Mouse (Mus musculus) left cerebral cortex, adult 11 months (tissue): Measurements from ENCODE around the gene Uaca.

ENCODE experiments used
- DNase-seq: peaks from one replicate; pipeline ENCODE4 v3.0.0; 2022; ENCODE audit warnings: low spot score

The Uaca gene

GRCm38 (mm10) chr9:60886431-60887371 is 92.4 kb downstream of the Uaca start:
- no peak for DNase-seq

DNA sequence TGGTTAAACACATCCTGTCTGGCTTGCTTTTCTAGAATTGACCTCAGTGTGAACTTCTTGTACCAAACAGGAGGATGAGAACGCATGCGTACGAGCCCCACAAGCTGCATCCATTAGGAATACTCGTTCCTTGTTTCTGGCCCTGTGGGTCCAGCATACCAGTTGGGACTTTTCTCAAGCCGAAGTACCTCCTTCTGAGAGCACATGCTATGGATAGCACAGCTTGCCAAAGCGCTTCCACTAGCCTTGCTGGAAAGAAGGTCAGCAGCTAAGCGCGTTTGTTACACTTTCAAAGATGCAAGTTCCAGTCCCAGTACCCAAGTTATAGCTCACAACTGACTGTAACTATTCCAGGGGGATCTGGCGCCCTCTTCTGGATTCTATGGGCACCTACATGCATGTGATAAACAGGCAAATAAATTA is 93.1 kb downstream of the Uaca start:
- DNase-seq = no peak

GRCm38 (mm10) chr9:60893511-60893910 is 99.2 kb downstream of the Uaca start:
- no peak for DNase-seq

DNA sequence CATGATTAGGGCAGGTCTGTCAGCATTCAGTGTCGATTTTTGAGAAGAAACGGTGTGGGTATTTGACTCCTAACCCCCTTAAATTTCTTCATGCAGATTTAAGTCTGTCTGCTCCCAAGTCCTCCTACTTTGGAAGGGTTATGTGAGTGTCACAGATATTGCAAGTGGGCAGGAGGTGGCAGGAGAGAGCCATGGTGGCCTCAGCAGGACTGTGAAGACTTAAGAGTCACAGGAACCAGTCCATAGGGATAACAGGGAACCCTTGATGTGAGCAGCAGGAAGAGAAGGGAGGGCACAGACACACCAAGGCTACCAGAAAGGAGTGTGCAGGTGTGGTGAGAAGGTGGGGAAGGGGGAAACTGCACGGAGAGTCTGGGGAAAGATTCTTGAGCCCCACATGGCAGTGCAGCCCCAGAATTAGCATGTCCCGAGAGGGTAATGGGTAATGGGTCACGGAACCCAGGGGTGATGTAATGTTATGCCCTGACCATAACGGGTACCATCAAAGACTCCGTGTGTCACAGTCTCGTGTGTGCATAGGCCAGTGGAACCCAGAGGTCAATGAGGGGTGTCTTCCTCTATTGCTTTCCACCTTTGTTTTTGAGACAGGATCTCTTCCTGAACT is 101.3 kb downstream of the Uaca start:
- DNase-seq = peak; percentile 28

DNA sequence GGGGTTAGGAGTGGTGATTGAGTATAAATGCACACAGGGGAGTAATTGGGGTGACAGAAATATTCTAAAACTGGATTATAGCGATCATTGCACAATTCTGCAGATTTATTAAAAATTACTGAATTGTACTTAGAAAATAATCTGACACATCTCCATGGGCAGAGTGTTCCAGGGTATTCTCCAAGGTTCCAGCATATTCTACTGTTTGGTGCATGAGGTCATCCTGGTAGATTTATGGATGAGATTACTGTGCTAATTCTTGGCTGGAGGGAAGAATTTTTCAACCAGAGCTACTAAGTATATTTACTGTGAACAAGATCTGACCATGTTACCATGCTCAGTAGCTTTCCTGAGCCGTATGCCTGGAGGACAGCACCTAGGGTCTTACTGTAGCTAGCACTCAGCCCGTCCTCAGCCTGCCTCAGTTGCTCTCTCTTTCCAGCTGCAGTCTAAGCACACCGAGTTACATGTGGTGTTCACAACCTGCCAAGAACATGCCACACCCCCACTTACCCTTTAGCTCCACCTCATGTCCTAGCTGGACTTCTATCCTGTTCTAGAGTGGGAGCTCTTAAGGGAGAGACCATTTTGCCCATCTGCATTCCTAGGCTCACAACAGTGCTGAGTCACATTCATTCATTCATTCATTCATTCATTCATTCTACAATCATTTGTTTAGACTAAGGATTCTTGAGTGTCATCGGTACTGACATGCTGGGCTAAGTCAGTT is 104.1 kb downstream of the Uaca start:
- no peak for DNase-seq

- DNase-seq = no peak
These were observed 104.9 kb downstream of the Uaca start for GRCm38 (mm10) chr9:60899201-60899600.

GRCm38 (mm10) chr9:60899797-60900459 is 105.6 kb downstream of the Uaca start:
- no peak for DNase-seq

DNA sequence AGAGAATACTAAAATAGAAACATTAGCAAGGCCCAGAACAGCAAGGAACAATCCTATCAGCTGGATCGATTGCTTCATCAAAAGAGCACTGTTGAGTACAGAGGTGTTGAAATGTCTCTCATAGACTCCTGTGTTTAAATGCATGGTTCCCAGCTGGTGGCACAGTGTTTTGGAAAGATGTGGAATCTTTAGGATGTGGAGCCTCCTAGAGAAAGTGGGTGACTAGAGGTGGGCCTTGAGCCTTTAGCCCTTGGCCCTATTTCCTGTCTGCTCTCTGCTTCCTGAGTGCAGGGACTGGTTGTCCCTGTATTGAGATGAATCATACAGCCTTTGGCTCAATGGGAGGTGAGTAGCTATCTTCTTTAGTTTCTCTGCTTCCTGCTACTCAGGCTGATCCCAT is 117.9 kb downstream of the Uaca start:
- DNase-seq = no peak

DNA sequence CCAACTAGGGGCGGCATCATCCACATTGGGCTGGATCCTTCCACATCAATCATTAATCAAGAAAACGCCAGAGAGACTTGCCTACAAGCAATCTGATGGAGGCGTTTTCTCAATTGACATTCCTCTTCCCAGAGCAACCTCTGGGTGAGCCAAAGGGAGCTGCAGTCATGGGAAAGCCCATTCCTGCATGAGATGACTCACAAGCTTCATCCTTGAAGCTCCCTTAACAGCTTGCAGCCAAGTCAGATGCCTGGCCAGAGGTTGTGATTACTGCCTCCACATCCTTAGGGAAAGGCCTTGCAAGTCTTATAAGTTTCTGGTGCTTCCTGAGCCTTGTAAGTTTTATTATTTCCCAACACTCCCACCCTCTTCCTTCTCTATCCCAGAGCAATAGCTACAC is 119.3 kb downstream of the Uaca start:
- DNase-seq = no peak

DNA sequence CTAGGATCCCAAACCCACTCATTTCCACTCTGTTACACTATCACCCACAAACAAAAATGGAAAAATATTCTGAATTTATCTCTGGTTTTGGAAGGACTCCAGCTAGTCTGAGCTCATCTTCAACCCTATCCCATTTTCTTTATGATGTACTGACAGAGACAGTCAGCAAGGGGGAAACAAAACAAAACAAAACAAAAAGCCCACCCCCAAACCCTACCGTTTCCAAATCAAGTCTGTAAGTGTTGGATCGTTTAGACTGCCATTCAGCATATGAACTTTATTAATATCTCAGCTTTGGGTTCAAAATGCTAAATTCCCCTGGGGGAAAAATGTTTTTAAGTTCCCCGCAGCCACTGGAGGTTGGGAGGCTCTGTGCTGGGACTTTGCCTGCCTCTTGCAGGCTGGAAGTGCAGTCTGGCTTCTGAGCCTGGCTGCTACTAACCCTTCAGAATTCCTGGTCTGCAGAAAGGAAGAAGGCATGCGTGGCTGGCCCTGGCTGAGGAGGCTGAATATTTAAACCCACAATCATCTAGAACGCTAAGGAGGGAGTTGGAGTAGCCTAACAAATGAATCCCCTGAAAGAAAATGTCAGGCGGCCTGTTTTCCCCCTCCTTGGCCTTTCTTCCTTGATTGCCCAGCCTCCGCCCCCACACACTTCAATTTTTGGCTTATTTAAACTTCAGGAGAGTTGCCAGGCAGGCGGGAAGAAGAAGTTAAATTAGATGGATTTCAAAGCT is 125.8 kb downstream of the Uaca start:
- no peak for DNase-seq

GRCm38 (mm10) chr9:60920673-60921062 is 126.3 kb downstream of the Uaca start:
- DNase-seq = no peak

DNA sequence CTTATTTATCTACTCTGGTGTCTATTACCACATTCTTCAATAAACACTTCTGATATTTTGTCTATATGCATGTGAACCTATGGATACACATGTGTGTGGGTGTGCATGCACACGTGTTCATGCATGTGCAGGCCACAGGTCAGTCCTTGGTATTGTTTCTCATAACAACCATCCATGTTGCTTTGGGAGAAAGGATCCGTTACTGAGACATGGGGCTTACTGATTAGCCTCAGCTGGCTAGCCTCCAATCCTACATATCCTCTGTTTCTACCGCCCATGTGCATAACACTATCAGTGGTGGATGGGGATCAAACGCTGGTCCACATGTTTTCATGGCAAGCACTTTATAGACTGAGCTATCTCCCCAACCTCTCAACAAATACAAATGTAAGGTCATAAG is 126.9 kb downstream of the Uaca start:
- DNase-seq = no peak

GRCm38 (mm10) chr9:60921831-60922230 is 127.5 kb downstream of the Uaca start:
- DNase-seq = no peak

GRCm38 (mm10) chr9:60926301-60926700 is 132.0 kb downstream of the Uaca start:
- DNase-seq = no peak

- DNase-seq = no peak
These were observed 135.1 kb downstream of the Uaca start for GRCm38 (mm10) chr9:60929290-60929983.
